Mouse (Mus musculus) CH12.LX (cell line): ENCODE measurements around the gene Kmt5b. TPM values are rescaled to one million over a fixed set of nuclear protein-coding genes. Genes with fewer than 3 reads are reported as not detected.

Experiments
- DNase-seq: peaks from one replicate; pipeline ENCODE4 v3.0.0-alpha.2; 2013; ENCODE audit errors: extremely low read depth
- H3K27ac ChIP-seq: 2 replicates; pipeline ENCODE4 v1.5.1; 2012; ENCODE audit warnings: low read depth, mild to moderate bottlenecking, control low read depth, moderate library complexity; ENCODE audit not compliant: insufficient read depth
- H3K27me3 ChIP-seq: replicated peaks from 2 replicates; pipeline ENCODE3; 2012; ENCODE audit warnings: inconsistent platforms
- H3K36me3 ChIP-seq, 2 experiments: replicated peaks in 1 of 2; 2 replicates each; pipeline versions ENCODE3 to v1.6.1; 2012; ENCODE audit warnings: inconsistent platforms in 1 of 2, low read length in 1 of 2, mild to moderate bottlenecking in 1 of 2, mixed read lengths in 1 of 2, moderate library complexity in 1 of 2; ENCODE audit not compliant: control insufficient read depth in 1 of 2, insufficient read depth in 1 of 2
- H3K4me1 ChIP-seq, 2 experiments: 2 replicates each; pipeline ENCODE4 v1.6.1; 2012; ENCODE audit warnings: inconsistent platforms in 1 of 2, moderate library complexity in 1 of 2; ENCODE audit not compliant: insufficient read depth in 2 of 2, control insufficient read depth in 1 of 2
- H3K4me2 ChIP-seq: 2 replicates; pipeline ENCODE4 v1.6.1; 2012; ENCODE audit warnings: low read depth, mild to moderate bottlenecking, control low read depth; ENCODE audit not compliant: poor library complexity, insufficient read depth, severe bottlenecking
- H3K4me3 ChIP-seq, 3 experiments: fragments of 150-350 bp in 1 of 3; sonication (generic) in 1 of 3; replicated peaks in 1 of 3; 2 replicates each; pipeline versions ENCODE3 to v1.5.1; 2011 to 2012; ENCODE audit warnings: low read depth in 2 of 3, low read length in 2 of 3, mild to moderate bottlenecking in 2 of 3, moderate library complexity in 2 of 3, control low read depth in 1 of 3, improper control_type of control experiment in 1 of 3, inconsistent platforms in 1 of 3, mixed read lengths in 1 of 3; ENCODE audit not compliant: poor library complexity in 1 of 3
- H3K79me2 ChIP-seq: replicated peaks from 2 replicates; pipeline ENCODE4 v1.6.1; 2012; ENCODE audit warnings: mild to moderate bottlenecking, moderate library complexity; ENCODE audit not compliant: control insufficient read depth, poor library complexity, insufficient read depth, severe bottlenecking; ENCODE audit errors: extremely low read depth
- H3K9ac ChIP-seq: 2 replicates; pipeline ENCODE4 v1.6.1; 2012; ENCODE audit warnings: low read depth, mild to moderate bottlenecking, control low read depth, moderate library complexity; ENCODE audit not compliant: insufficient read depth
- H3K9me3 ChIP-seq: replicated peaks from 2 replicates; pipeline ENCODE3; 2012; ENCODE audit warnings: low read length, inconsistent platforms, mixed read lengths
- BHLHE40 ChIP-seq: IDR thresholded peaks from 2 replicates; pipeline ENCODE4 v1.6.1; 2011; ENCODE audit warnings: mild to moderate bottlenecking, low read depth, low read length, improper control_type of control experiment
- E2F4 ChIP-seq: IDR thresholded peaks from 2 replicates; pipeline ENCODE4 v1.6.1; 2011; ENCODE audit warnings: low read depth, low read length, improper control_type of control experiment; ENCODE audit not compliant: insufficient replicate concordance
- ELF1 ChIP-seq: IDR thresholded peaks from 2 replicates; pipeline ENCODE4 v1.6.1; 2014; ENCODE audit warnings: low read depth, mild to moderate bottlenecking, inconsistent platforms, low read length, improper control_type of control experiment
- EP300 ChIP-seq: IDR thresholded peaks from 2 replicates; pipeline ENCODE4 v1.6.1; 2011; ENCODE audit warnings: low read length, improper control_type of control experiment
- ETS1 ChIP-seq: conservative IDR thresholded peaks from 2 replicates; pipeline ENCODE4 v1.6.1; 2012; ENCODE audit warnings: low read depth, mild to moderate bottlenecking, inconsistent platforms, low read length, improper control_type of control experiment, moderate library complexity
- GABPA ChIP-seq: IDR thresholded peaks from 2 replicates; pipeline ENCODE4 v1.6.1; 2012; ENCODE audit warnings: low read depth, low read length, improper control_type of control experiment, inconsistent platforms; ENCODE audit not compliant: insufficient replicate concordance
- HCFC1 ChIP-seq: IDR thresholded peaks from 2 replicates; pipeline ENCODE4 v1.6.1; 2012; ENCODE audit warnings: low read depth, mild to moderate bottlenecking, inconsistent platforms, low read length, improper control_type of control experiment
- IRF4 ChIP-seq: IDR thresholded peaks from 2 replicates; pipeline ENCODE4 v1.6.1; 2014; ENCODE audit warnings: low read depth, mild to moderate bottlenecking, inconsistent platforms, low read length, improper control_type of control experiment
- JUN ChIP-seq: IDR thresholded peaks from 2 replicates; pipeline ENCODE4 v1.6.1; 2011; ENCODE audit warnings: low read depth, mild to moderate bottlenecking, low read length, improper control_type of control experiment, moderate library complexity; ENCODE audit not compliant: insufficient read depth
- KAT2A ChIP-seq: IDR thresholded peaks from 2 replicates; pipeline ENCODE4 v1.6.1; 2012; ENCODE audit warnings: low read length, improper control_type of control experiment, inconsistent platforms; ENCODE audit not compliant: insufficient replicate concordance
- MAX ChIP-seq: IDR thresholded peaks from 2 replicates; pipeline ENCODE4 v1.6.1; 2011; ENCODE audit warnings: low read length, improper control_type of control experiment
- MXI1 ChIP-seq: IDR thresholded peaks from 2 replicates; pipeline ENCODE4 v1.6.1; 2011; ENCODE audit warnings: mild to moderate bottlenecking, low read depth, low read length, improper control_type of control experiment
- NELFE ChIP-seq: IDR thresholded peaks from 2 replicates; pipeline ENCODE4 v1.6.1; 2011; ENCODE audit warnings: low read depth, low read length, improper control_type of control experiment
- NRF1 ChIP-seq: IDR thresholded peaks from 2 replicates; pipeline ENCODE4 v1.6.1; 2014; ENCODE audit warnings: low read depth, mild to moderate bottlenecking, inconsistent platforms, low read length, improper control_type of control experiment, moderate library complexity
- RAD21 ChIP-seq: IDR thresholded peaks from 2 replicates; pipeline ENCODE4 v1.6.1; 2011; ENCODE audit warnings: low read depth, mild to moderate bottlenecking, low read length, improper control_type of control experiment, moderate library complexity
- RCOR1 ChIP-seq: conservative IDR thresholded peaks from 2 replicates; pipeline ENCODE4 v1.6.1; 2012; ENCODE audit warnings: low read depth, mild to moderate bottlenecking, inconsistent platforms, low read length, improper control_type of control experiment
- SMC3 ChIP-seq: IDR thresholded peaks from 2 replicates; pipeline ENCODE4 v1.6.1; 2011; ENCODE audit warnings: low read depth, low read length, improper control_type of control experiment
- TCF12 ChIP-seq: IDR thresholded peaks from 2 replicates; pipeline ENCODE4 v1.6.1; 2014; ENCODE audit warnings: low read depth, mild to moderate bottlenecking, inconsistent platforms, low read length, improper control_type of control experiment
- UBTF ChIP-seq: IDR thresholded peaks from 2 replicates; pipeline ENCODE4 v1.6.1; 2012; ENCODE audit warnings: low read depth, mild to moderate bottlenecking, inconsistent platforms, low read length, improper control_type of control experiment, moderate library complexity
- USF2 ChIP-seq: conservative IDR thresholded peaks from 2 replicates; pipeline ENCODE4 v1.6.1; 2011; ENCODE audit warnings: low read depth, low read length, improper control_type of control experiment
- ZC3H11A ChIP-seq: IDR thresholded peaks from 2 replicates; pipeline ENCODE4 v1.6.1; 2012; ENCODE audit warnings: low read depth, mild to moderate bottlenecking, inconsistent platforms, low read length, improper control_type of control experiment
- dilution Hi-C: fragments of 300-500 bp; cut with MboI; formaldehyde crosslinking; loops from 2 replicates; pipeline ENCODE4 v1.14.3; 2020; ENCODE audit warnings: low sequenced_read_pairs; ENCODE audit not compliant: extremely low pct_unique_long_range_greater_than_20kb, extremely low pct_ligation_motif_present
- in situ Hi-C: fragments of 300-500 bp; cut with MboI; formaldehyde crosslinking; loops from 3 replicates; pipeline ENCODE4 v1.14.3; 2019; ENCODE audit warnings: low sequenced_read_pairs, low pct_ligation_motif_present, low pct_unique_long_range_greater_than_20kb, mixed read lengths
- polyA plus RNA-seq: library from polyadenylated mRNA; unstranded; fragments of >175 nt; gene quantifications from 2 replicates; pipeline ENCODE4 v1.2.1, GENCODE M21; 2012; ENCODE audit warnings: low read depth; ENCODE audit not compliant: insufficient read length
- total RNA-seq, 2 experiments: library from RNA; depleted of rRNA; stranded (reverse); fragments of 300-350 nt in 1 of 2; fragments of >200 nt in 1 of 2; gene quantifications; 2 replicates each; pipeline ENCODE4 v1.2.3; 2012 to 2014

The Kmt5b gene
- total and polyA plus RNA-seq, 3 experiments = 10.9 to 16.6 (median 13.9) TPM

- in situ Hi-C loops (no loop called here), dilution Hi-C loops (no loop called here)
- TF ChIP-seq NELFE = no peak
- TF ChIP-seq KAT2A = no peak
- TF ChIP-seq RCOR1 = no peak
- TF ChIP-seq USF2 = no peak
- TF ChIP-seq ETS1 = no peak
- no peak for TF ChIP-seq GABPA
- no peak for TF ChIP-seq EP300
- no peak for TF ChIP-seq SMC3
- TF ChIP-seq MAX = no peak
- no peak for TF ChIP-seq HCFC1
- TF ChIP-seq RAD21 = no peak
- no peak for TF ChIP-seq ELF1
- no peak for TF ChIP-seq TCF12
- TF ChIP-seq MXI1 = no peak
- no peak for TF ChIP-seq ZC3H11A
- Histone ChIP-seq H3K4me1 (peaks cover 9 to 31% of the 10 kb centered on the region in 2 experiments), H3K36me3 (no peaks in the 10 kb centered on the region), H3K79me2 (peaks cover 4% of the 10 kb centered on the region), H3K27me3 (no peaks in the 10 kb centered on the region), H3K9me3 (no peaks in the 10 kb centered on the region), H3K4me2 (no peak overlapping the region), H3K27ac (no peak overlapping the region), H3K4me3 (no peak overlapping the region), H3K9ac (no peak overlapping the region)
- no peak for DNase-seq
Measured at GRCm38 (mm10) chr19:3849251-3849650, 82.0 kb downstream of the Kmt5b start.

GRCm38 (mm10) chr19:3850076-3850475 lies 82.9 kb downstream of the Kmt5b start:
- H3K4me1 ChIP-seq = peaks cover 10 to 33% of the 10 kb centered on the region in 2 experiments
- H3K9me3 ChIP-seq = no peaks in the 10 kb centered on the region
- no peak overlapping the region for H3K27ac ChIP-seq
- in situ Hi-C loops = no loop called here
- no peak overlapping the region for H3K4me2 ChIP-seq
- no peak overlapping the region for H3K9ac ChIP-seq
- dilution Hi-C loops = no loop called here
- no peaks in the 10 kb centered on the region for H3K36me3 ChIP-seq
- no peak overlapping the region for H3K4me3 ChIP-seq
- TF ChIP-seq UBTF (no peak), JUN (no peak), BHLHE40 (no peak), E2F4 (no peak), ETS1 (no peak), USF2 (no peak), IRF4 (no peak), NRF1 (no peak), GABPA (no peak), MXI1 (no peak), HCFC1 (no peak)
- peaks cover 7% of the 10 kb centered on the region for H3K79me2 ChIP-seq
- DNase-seq = no peak
- H3K27me3 ChIP-seq = no peaks in the 10 kb centered on the region
